Mouse (Mus musculus) neural tube, embryonic 10.5 days (tissue): Measurements from ENCODE around the gene Polrmt.
"Not testable (repeated sequence)": the region's sequence is repeated elsewhere in the genome, so short reads cannot be mapped to it uniquely, and the experiment has no call there.

ENCODE experiments used
- DNase-seq: peaks from one replicate; pipeline ENCODE4 v3.0.0-alpha.2; 2017; ENCODE audit warnings: low spot score; ENCODE audit errors: extremely low spot score

Gene Polrmt

DNA sequence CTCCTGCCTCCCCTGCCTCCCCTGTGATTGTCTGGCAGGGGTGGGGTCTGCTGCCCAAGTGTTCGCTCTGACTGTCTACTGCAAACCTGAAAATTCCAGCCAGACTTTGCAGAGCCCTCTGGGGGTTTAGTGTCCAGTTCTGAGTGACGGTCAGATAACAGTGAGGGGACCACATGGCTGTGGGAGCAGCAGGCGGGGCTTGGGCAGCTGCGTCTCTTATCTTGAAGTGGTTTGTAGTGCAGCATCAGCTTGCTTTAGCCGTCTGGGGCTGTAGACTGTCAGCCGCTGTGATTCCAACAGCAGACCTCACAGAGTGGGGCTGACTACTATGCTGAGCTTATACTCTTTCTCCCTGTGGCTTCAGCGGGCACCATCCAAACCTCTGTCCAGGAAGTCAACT, 37.1 kb downstream of the Polrmt start:
- no peak for DNase-seq

- no peak for DNase-seq
Observed at GRCm38 (mm10) chr10:79708668-79709067, 37.7 kb downstream of the Polrmt start.

DNA sequence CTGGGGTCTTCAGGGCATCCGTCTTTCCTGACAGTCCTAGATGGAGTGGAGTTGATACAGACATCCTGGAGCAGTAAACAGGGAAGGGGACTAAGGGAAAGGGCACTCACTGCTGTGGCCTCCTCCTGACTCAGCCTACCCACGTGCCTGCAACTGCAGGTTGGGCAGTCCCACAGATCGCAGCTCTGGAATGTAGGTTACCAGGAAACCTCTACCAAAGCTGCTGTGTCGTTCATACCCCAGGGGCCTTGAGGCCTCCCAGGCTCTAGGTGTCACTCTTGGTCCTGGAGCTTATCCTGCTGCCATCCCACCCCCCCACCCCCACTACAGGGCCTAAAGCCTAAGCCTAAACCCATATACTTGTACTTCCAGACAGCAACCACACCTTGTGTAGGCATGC, 38.6 kb downstream of the Polrmt start:
- no peak for DNase-seq

GRCm38 (mm10) chr10:79707162-79707561, 39.2 kb downstream of the Polrmt start:
- no peak for DNase-seq

- no peak for DNase-seq
Observed at GRCm38 (mm10) chr10:79706406-79707094, 39.8 kb downstream of the Polrmt start.

DNA sequence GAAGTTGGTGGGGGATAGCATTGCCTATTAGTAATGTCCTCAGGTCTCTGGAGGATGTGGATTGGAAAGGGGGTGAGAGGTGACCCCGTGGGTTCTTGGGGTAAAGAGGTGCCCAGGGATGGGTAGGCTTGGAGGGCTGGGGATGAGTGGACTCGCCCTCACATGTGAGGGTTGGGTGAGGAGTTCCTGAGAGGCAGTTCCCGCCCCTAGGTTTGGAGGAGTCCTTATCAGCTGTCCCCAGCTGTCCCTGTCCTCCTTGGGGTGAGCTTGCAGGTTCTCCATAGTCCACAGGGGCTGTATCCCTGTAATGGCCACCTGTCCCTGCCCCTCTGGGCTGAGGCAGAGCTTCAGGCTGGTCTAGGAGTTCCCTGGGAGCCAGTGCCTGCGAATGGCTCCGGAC, 40.4 kb downstream of the Polrmt start:
- DNase-seq, result no peak

DNA sequence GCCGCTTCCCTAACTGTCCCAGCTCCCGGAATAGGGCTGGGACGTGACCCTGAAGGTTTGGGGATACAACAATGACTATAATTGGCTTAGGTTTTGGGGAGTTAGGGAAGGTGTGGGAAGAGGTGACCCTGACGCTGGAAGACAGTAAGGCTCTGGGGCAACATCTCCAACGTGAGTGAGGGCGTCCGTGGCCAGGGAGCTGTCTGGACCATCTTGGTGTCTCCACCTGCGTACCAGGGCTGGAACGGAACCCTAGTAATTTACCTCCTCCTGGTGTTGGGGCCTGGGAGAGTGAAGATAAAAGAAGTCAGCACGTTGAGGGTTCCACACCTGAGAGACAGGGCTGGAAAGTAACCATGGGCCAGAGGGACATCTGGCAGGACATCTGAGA, 41.4 kb downstream of the Polrmt start:
- no peak for DNase-seq

- peak; percentile 98 for DNase-seq
Observed at GRCm38 (mm10) chr10:79704065-79704969, 42.1 kb downstream of the Polrmt start, which contains the start of gene Bsg. Gene Bsg (plus strand): TSS chr10:79704491.

DNA sequence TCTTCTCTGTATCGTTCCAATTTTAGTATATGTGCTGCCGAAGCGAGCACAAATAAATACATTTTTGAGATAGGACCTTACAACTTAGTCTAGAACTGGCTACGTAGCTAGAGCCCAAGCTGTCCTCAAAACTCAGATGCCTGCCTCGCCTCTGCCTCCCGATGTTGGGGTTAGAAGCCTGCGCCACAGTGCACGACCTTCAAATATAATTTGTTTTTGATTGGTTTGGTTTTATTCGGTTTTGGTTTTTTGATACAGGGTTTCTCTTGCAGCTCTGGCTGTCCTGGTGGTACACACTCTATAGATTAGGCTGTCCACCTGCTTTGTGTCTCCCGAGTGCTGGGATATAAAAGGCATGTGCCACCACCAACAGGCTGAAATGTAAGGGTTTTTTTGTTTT, 42.8 kb downstream of the Polrmt start:
- no peak for DNase-seq

- DNase-seq, result not testable (repeated sequence)
Observed at GRCm38 (mm10) chr10:79702970-79703369, 43.4 kb downstream of the Polrmt start.

GRCm38 (mm10) chr10:79701443-79702129, 44.8 kb downstream of the Polrmt start:
- no peak for DNase-seq

DNA sequence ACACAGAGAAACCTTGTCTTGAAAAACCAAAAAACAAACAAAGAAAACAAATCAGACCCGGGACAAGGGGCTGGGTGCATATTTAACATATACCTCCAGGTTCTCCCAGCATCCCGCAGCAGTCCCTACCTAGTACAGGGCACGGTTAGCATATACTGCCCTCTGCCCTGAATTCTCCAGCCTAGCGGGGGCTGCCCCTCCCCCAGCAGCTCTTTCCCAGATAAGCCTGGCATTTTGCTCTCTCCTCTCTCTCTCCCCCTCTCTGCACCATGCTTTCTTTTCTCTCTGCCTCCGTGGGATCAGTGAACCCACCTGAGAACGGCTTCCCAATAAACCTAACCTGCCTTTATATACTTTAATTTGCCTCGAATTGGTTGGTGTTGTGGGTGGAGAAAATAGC, 45.7 kb downstream of the Polrmt start:
- DNase-seq, result no peak

DNA sequence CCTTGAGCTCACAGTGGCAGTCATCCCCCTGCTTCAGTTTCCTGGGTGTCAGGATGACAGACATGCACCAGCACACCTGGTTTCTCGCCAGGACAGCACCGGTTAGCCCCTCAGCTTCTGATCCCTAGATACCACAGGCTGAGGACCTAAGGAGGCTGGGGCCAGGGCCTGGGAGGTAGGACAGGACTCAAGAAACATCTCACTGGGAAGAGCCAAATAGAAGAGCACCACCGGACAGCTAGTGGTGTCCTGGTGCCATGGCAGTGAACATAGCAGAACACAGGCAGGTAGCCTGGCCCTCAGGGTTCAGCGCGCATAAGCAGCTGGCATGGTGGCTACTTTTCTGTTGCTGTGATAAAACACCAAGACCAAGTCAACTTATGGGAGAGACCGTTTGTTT, 47.9 kb downstream of the Polrmt start:
- no peak for DNase-seq

DNA sequence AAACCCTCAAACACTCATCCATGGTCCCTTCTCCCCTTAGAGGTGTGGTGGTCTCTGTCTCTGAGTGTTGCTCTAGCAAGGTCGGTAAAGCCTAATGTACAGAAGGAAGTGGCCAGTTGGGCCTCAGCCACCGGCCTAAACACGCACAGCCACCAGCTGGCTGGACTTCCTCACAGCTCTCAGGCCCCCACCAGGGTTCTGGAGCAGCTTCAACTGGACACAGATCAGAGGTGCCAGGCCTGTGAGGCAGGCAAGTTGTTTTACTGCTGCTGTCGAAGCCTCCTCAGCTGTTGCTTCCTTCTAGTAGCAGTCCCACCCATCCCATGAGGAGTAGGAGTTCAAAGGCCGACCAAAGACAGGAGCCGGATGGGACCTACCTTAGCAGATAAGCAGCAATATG, 48.5 kb downstream of the Polrmt start:
- DNase-seq, result no peak

- no peak for DNase-seq
Observed at GRCm38 (mm10) chr10:79696129-79696651, 50.2 kb downstream of the Polrmt start.

GRCm38 (mm10) chr10:79695231-79696128, 50.9 kb downstream of the Polrmt start:
- peak; percentile 69 for DNase-seq

DNA sequence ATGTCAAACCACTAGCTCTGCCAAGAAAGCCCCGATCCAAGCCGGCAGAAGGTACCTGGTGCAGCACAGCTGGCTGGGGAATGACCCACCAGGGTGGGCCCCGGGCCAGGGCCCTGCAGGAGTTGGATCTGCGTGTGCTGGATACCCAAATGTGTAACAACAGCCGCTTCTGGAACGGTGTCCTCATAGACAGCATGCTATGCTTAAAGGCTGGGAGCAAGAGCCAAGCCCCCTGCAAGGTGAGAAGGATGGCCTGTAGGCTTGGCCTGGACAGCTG, 52.1 kb downstream of the Polrmt start:
- no peak for DNase-seq

DNA sequence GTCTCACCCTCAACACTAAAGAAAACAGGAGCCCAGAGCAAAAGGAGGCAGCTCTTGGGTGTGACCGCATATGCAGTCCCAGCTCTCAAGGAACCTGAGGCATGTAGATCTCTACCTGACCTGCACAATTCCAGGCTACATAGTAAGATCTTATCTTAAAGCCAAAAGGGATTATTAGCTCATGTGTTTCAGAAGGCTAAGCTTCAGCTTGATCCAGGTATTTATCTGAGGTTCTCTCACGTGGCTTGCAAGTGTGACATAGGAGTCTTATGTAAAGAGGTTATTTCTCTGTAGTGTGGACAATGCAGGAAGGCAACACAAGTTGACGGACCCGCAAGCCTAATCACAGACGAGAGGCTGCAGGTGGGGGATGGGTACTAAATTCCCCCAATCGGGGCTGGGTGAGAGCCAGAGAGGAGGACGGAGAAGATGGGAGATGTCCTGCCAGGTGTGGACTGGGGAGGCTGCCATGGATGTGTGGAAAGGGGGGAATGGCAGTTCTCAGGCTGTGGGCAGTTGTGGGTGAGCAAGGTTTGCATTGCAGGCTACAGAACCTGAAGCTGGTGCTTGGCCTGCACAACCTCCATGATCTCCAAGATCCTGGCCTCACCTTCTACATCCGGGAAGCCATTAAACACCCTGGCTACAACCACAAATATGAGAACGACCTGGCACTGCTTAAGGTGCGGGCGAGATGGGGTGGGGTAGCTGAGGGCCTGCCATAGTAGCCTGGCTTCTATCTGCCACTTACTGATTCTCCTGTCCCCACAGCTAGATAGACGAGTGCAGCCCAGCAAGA, 52.6 kb downstream of the Polrmt start:
- no peak for DNase-seq

DNA sequence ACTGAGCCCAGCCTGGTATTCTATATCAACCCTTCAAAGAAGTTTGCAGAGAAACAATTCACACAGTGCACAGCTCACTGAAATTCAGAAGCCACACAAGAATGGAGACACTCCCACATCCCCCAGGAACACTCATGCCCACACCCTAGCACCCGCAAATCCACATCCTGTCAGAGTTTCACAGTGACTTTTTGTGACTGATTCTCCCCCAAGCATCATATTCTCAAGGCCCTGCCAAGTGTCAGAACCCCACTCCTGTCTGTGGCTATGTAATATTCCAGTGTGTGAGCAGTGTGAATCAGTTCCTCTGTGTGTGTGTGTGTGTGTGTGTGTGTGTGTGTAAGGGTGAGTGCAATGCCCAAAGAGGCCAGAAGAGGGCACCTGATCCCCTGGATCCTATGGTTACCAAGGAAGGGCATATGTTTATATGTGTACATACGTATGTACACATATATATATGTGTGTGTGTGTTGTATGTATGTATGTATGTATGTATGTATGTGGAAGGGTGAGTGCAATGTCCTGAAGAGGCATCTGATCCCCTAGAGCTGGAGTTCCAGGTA, 54.3 kb downstream of the Polrmt start:
- no peak for DNase-seq

DNA sequence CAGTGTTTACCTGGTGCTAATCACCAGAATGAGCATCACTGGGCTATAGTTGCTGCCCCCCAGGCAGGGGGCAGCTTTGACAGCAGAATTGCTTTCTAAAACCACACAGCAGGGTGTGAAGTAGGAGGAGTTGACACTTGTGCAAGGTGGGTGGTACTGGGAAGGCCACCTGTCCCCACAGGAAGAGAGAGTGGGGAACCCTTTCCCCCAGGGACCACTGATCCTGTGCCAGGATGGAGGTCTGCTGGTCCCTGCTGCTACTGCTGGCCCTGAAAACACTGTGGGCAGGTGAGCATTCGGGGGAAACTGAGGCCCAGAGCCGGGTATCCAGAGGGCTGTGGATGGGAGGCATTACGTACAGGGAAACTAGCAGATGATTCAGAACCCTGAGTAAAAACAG, 57.2 kb downstream of the Polrmt start:
- no peak for DNase-seq
